12 mouse cellular contexts compared by ENCODE assay signal in genomic region chr14:34590743-34591675, GRCm38 (mm10). TPM values are rescaled to one million over a fixed set of nuclear protein-coding genes. Genes with fewer than 3 reads are reported as not detected.
A peak's percentile ranks its signal among the peaks of the same experiment; 100 is the strongest.
DNase-seq lines count a peak whose midpoint lies in the region; ATAC-seq and TF ChIP-seq lines count a peak whose summit lies in the region.
"Had no signal": no experiment of that assay in that cellular context is flagged by ENCODE, and none has a peak within 500 bp of the region (broad histone marks: within the 10 kb centered on the region; RNA-seq: fewer than 3 reads in every experiment).

No protein-coding gene starts in this region.

- no peak for ATAC-seq in hindbrain, embryonic 16.5 days
- ATAC-seq in megakaryocyte-erythroid progenitor cell, adult 5-6 weeks (replicated peaks; ENCODE audit: low FRiP score, low TSS enrichment, poor library complexity, severe bottlenecking) = no peak; the same call in 1 of the 2 replicates

- DNase-seq in heart, embryonic 10.5 days (ENCODE audit: low spot score) = no peak
- no peak for DNase-seq in heart, adult 18-20 months
- peak; percentile 16 for DNase-seq in A20 (ENCODE audit: low read depth, low spot score)
- peak; percentile 89 for DNase-seq in brain, adult 2 months (ENCODE audit: low read depth, low spot score)
- DNase-seq in thymus, adult 2 months = no peak
- no peak for DNase-seq in urinary bladder, postnatal 25 days (ENCODE audit: low spot score)

- TF ChIP-seq CTCF in thymus, adult 2 months (IDR thresholded peaks at IDR 0.05; ENCODE audit: borderline replicate concordance, control insufficient read depth, extremely low read depth, insufficient read depth, low read length, poor library complexity) = no peak

- no peaks in the 10 kb centered on the region for H3K27me3 ChIP-seq in heart, embryonic 10.5 days (ENCODE audit: insufficient read depth, poor library complexity, severe bottlenecking)
- H3K27me3 ChIP-seq in hindbrain, embryonic 16.5 days (replicated peaks; ENCODE audit: control insufficient read depth, insufficient read depth, low read length) = no peaks in the 10 kb centered on the region
- H3K27me3 ChIP-seq in thymus, adult 2 months (ENCODE audit: control insufficient read depth, insufficient read depth, low read length) = no peaks in the 10 kb centered on the region

- 55% methylated on average over 24 of the region's 24 CpGs for WGBS in heart, embryonic 10.5 days
- WGBS in hindbrain, embryonic 16.5 days = 54% methylated on average over 24 of the region's 24 CpGs
- WGBS in thymus, adult 2 months = 82% methylated on average over 24 of the region's 24 CpGs

- H3K4me1 ChIP-seq in heart, embryonic 10.5 days = peaks cover 80% of the 10 kb centered on the region
- no peaks in the 10 kb centered on the region for H3K4me1 ChIP-seq in hindbrain, embryonic 16.5 days (ENCODE audit: control insufficient read depth, insufficient read depth, low read depth, low read length)
- no peaks in the 10 kb centered on the region for H3K4me1 ChIP-seq in thymus, adult 2 months (replicated peaks; ENCODE audit: control insufficient read depth, insufficient read depth, low read length)

- H3K36me3 ChIP-seq in heart, embryonic 10.5 days = 0 out of 2 replicates have a peak, but pooled peaks cover 1% of the 10 kb centered on the region
- H3K36me3 ChIP-seq in hindbrain, embryonic 16.5 days (ENCODE audit: control insufficient read depth, insufficient read depth, low read length) = no peaks in the 10 kb centered on the region
- no peaks in the 10 kb centered on the region for H3K36me3 ChIP-seq in thymus, adult 2 months (ENCODE audit: control insufficient read depth, insufficient read depth, low read length)
- H3K36me3 ChIP-seq: kidney, embryonic 15.5 days; limb, embryonic 10.5 days had no signal

- peak overlapping the region; percentile 94 for H3K27ac ChIP-seq in heart, embryonic 10.5 days
- H3K27ac ChIP-seq in hindbrain, embryonic 16.5 days (ENCODE audit: low read depth, low read length) = no peak overlapping the region
- no peak overlapping the region for H3K27ac ChIP-seq in thymus, adult 2 months (ENCODE audit: control insufficient read depth, insufficient read depth, low read length)
- H3K27ac ChIP-seq: kidney, embryonic 15.5 days; limb, embryonic 10.5 days had no signal

- H3K4me2 ChIP-seq in hindbrain, embryonic 16.5 days (ENCODE audit: low read length) = 0 out of 2 replicates have a peak overlapping the region, but pooled peaks have one; percentile 4
- H3K4me2 ChIP-seq: kidney, embryonic 15.5 days had no signal

- peak overlapping the region; percentile 34; the same call in 1 of the 2 replicates for H3K4me3 ChIP-seq in heart, embryonic 10.5 days
- H3K4me3 ChIP-seq in hindbrain, embryonic 16.5 days (ENCODE audit: low read length) = no peak overlapping the region
- no peak overlapping the region for H3K4me3 ChIP-seq in thymus, adult 2 months (ENCODE audit: control insufficient read depth, insufficient read depth, low read length)
- H3K4me3 ChIP-seq: kidney, embryonic 15.5 days; limb, embryonic 10.5 days had no signal

- no peak for TF ChIP-seq POLR2A in thymus, adult 2 months (IDR thresholded peaks at IDR 0.05; ENCODE audit: control insufficient read depth, extremely low read depth, insufficient read depth, low read length, poor library complexity)

- H3K9ac ChIP-seq in hindbrain, embryonic 16.5 days (ENCODE audit: low read depth, low read length) = no peak overlapping the region
- H3K9ac ChIP-seq: kidney, embryonic 15.5 days had no signal

- no peaks in the 10 kb centered on the region for H3K9me3 ChIP-seq in heart, embryonic 10.5 days
- H3K9me3 ChIP-seq in hindbrain, embryonic 16.5 days (ENCODE audit: control insufficient read depth, low read length) = no peaks in the 10 kb centered on the region
- H3K9me3 ChIP-seq: kidney, embryonic 15.5 days; limb, embryonic 10.5 days had no signal

RNA-seq across cellular contexts. Expression of gene Ldb3, which starts 2.5 kb away (rescaled TPM):
- 136 and 219 TPM in 2 replicates for polyA plus RNA-seq in heart, embryonic 10.5 days (2016; fragmentation: Nextera tagmentation; extraction: Ambion mirVana)
- 1,000 to 10,000 TPM; 1,008 to 1,034 TPM for total RNA-seq in heart, adult 18-20 months (2021)
- polyA plus RNA-seq in hindbrain, embryonic 16.5 days (2015; fragmentation: Nextera tagmentation; extraction: Ambion mirVana) = 1.2 and 5.6 TPM in 2 replicates
- 6.6 and 63.0 TPM in 2 replicates for polyA plus RNA-seq in thymus, adult 2 months (2012; rRNA removed)
- not detected in 2 replicates for total RNA-seq in megakaryocyte-erythroid progenitor cell, adult 5-6 weeks (2014; fragmentation: Nextera tagmentation)
- not detected in 2 replicates for total RNA-seq in megakaryocyte-erythroid progenitor cell, adult 5-6 weeks (2017)

RNA-seq across cellular contexts. Expression of gene Opn4, which starts 8.9 kb away (rescaled TPM):
- 4.1 and 5.9 TPM in 2 replicates for polyA plus RNA-seq in heart, embryonic 10.5 days (2016; fragmentation: Nextera tagmentation; extraction: Ambion mirVana)
- 1 to 10 TPM; 1.9 to 2.5 TPM for total RNA-seq in heart, adult 18-20 months (2021)
- 0.27 TPM in 1 of 2 replicates, not detected in the other for polyA plus RNA-seq in hindbrain, embryonic 16.5 days (2015; fragmentation: Nextera tagmentation; extraction: Ambion mirVana)
- polyA plus RNA-seq in thymus, adult 2 months (2012; rRNA removed) = 0.22 and 1.1 TPM in 2 replicates
- total RNA-seq in megakaryocyte-erythroid progenitor cell, adult 5-6 weeks (2014; fragmentation: Nextera tagmentation) = not detected in 2 replicates
- total RNA-seq in megakaryocyte-erythroid progenitor cell, adult 5-6 weeks (2017) = not detected in 2 replicates
- total RNA-seq: gastrocnemius, adult 8-10 months had no signal
- polyA plus RNA-seq: limb, embryonic 10.5 days; thymus, postnatal 0 days had no signal

Comparison
In these comparisons a context has a peak if more than half of its experiments do, and no peak if none do; other contexts are left out.
1. DNase-seq: peak in A20 (single experiment) and brain, adult 2 months (single experiment); none in heart, embryonic 10.5 days (single experiment), heart, adult 18-20 months (0 of 2), thymus, adult 2 months (single experiment) and urinary bladder, postnatal 25 days (single experiment).